Mouse (Mus musculus) ES-E14 (cell line): ENCODE measurements around the gene Tox4. TPM values are rescaled to one million over a fixed set of nuclear protein-coding genes. Genes with fewer than 3 reads are reported as not detected.

Source experiments
- DNase-seq: peaks from one replicate; pipeline ENCODE4 v3.0.0-alpha.2; 2013; ENCODE audit warnings: low read depth, low spot score
- H3K27ac ChIP-seq: 2 replicates; pipeline ENCODE4 v1.5.1; 2012; ENCODE audit warnings: low read depth, mild to moderate bottlenecking, low read length, moderate library complexity, mixed read lengths; ENCODE audit not compliant: poor library complexity, insufficient read depth, severe bottlenecking
- H3K36me3 ChIP-seq: 2 replicates; pipeline ENCODE4 v1.6.1; 2012; ENCODE audit warnings: mild to moderate bottlenecking, low read length, moderate library complexity, mixed read lengths; ENCODE audit not compliant: control insufficient read depth, poor library complexity, insufficient read depth, severe bottlenecking
- H3K4me1 ChIP-seq, 2 experiments: fragments of 150-350 bp in 1 of 2; sonication (generic) in 1 of 2; 2 replicates each; pipeline ENCODE4 v1.6.1; 2012; ENCODE audit warnings: low read length in 2 of 2, mild to moderate bottlenecking in 1 of 2, mixed read lengths in 1 of 2; ENCODE audit not compliant: control insufficient read depth in 2 of 2, insufficient read depth in 2 of 2, poor library complexity in 1 of 2
- H3K4me3 ChIP-seq, 2 experiments: fragments of 150-350 bp in 1 of 2; sonication (generic) in 1 of 2; 2 replicates each; pipeline ENCODE4 v1.5.1; 2012; ENCODE audit warnings: low read length in 2 of 2, low read depth in 1 of 2, mild to moderate bottlenecking in 1 of 2, mixed read lengths in 1 of 2; ENCODE audit not compliant: insufficient read depth in 1 of 2, poor library complexity in 1 of 2, severe bottlenecking in 1 of 2
- H3K9ac ChIP-seq: 2 replicates; pipeline ENCODE4 v1.6.1; 2012; ENCODE audit warnings: low read depth, mild to moderate bottlenecking, low read length, mixed read lengths; ENCODE audit not compliant: poor library complexity, insufficient read depth, severe bottlenecking
- H3K9me3 ChIP-seq: fragments of 150-350 bp; sonication (generic); 2 replicates; pipeline ENCODE4 v1.6.1; 2012; ENCODE audit warnings: low read depth, mild to moderate bottlenecking, low read length; ENCODE audit not compliant: control insufficient read depth, insufficient read depth
- CHD2 ChIP-seq: IDR thresholded peaks from 2 replicates; pipeline ENCODE4 v1.6.1; 2014; ENCODE audit warnings: mild to moderate bottlenecking, low read depth, low read length, inconsistent platforms
- HCFC1 ChIP-seq: IDR thresholded peaks from 2 replicates; pipeline ENCODE4 v1.6.1; 2012; ENCODE audit warnings: low read length, inconsistent platforms, borderline replicate concordance; ENCODE audit not compliant: insufficient read depth
- MAFK ChIP-seq: IDR thresholded peaks from 2 replicates; pipeline ENCODE4 v1.6.1; 2014; ENCODE audit warnings: mild to moderate bottlenecking, low read depth, low read length, inconsistent platforms; ENCODE audit not compliant: insufficient read depth
- ZC3H11A ChIP-seq: IDR thresholded peaks from 2 replicates; pipeline ENCODE4 v1.6.1; 2012; ENCODE audit warnings: low read depth, mild to moderate bottlenecking, inconsistent platforms, low read length, borderline replicate concordance
- ZNF384 ChIP-seq: IDR thresholded peaks from 2 replicates; pipeline ENCODE4 v1.6.1; 2012; ENCODE audit warnings: low read depth, low read length, inconsistent platforms
- in situ Hi-C, 2 experiments: fragments of 600-800 bp; cut with MboI; formaldehyde crosslinking; loops; one replicate each; pipeline ENCODE4 v1.15.1; 2025; ENCODE audit warnings: low sequenced_read_pairs in 2 of 2, inconsistent platforms in 1 of 2; ENCODE audit not compliant: unreplicated experiment in 2 of 2
- total RNA-seq: library from RNA; depleted of rRNA; stranded (reverse); fragments of 300-350 nt; gene quantifications from 2 replicates; pipeline ENCODE4 v1.2.3, GENCODE M21; 2012

Tox4 gene
- total RNA-seq, 1 experiment = 21.3 TPM

- peaks cover 2% of the 10 kb centered on the region; the same call in 1 of the 2 replicates for H3K36me3 ChIP-seq
- in situ Hi-C loops = no loop called here
- H3K4me3 ChIP-seq = peak within 1 kb of the TSS; percentile 95 to 96
- no peaks in the 10 kb centered on the region for H3K9me3 ChIP-seq
- peak; percentile 94 for DNase-seq
- TF ChIP-seq CHD2 (no peak), HCFC1 (peak; percentile 67), MAFK (no peak)
- peak within 1 kb of the TSS; percentile 88 for H3K27ac ChIP-seq
- H3K4me1 ChIP-seq = peaks cover 1 to 5% of the 10 kb centered on the region in 2 experiments; a peak in 1 of 4 replicates
- peak within 1 kb of the TSS; percentile 95 for H3K9ac ChIP-seq
These were observed 21.3 kb upstream of the Tox4 start, which contains the start of gene Chd8 for GRCm38 (mm10) chr14:52257484-52258213. Chd8 (minus strand) TSS chr14:52257780.

GRCm38 (mm10) chr14:52272781-52273180 is 6.2 kb upstream of the Tox4 start:
- no peak for DNase-seq
- no peaks in the 10 kb centered on the region for H3K4me1 ChIP-seq
- in situ Hi-C loops = no loop called here
- TF ChIP-seq ZC3H11A = no peak
- no peak for TF ChIP-seq HCFC1
- no peak for TF ChIP-seq ZNF384
- TF ChIP-seq CHD2 = no peak
- no peak for TF ChIP-seq MAFK
- no peak overlapping the region for H3K4me3 ChIP-seq
- H3K9me3 ChIP-seq = no peaks in the 10 kb centered on the region
- no peak overlapping the region for H3K27ac ChIP-seq
- H3K36me3 ChIP-seq = no peaks in the 10 kb centered on the region
- no peak overlapping the region for H3K9ac ChIP-seq

DNA sequence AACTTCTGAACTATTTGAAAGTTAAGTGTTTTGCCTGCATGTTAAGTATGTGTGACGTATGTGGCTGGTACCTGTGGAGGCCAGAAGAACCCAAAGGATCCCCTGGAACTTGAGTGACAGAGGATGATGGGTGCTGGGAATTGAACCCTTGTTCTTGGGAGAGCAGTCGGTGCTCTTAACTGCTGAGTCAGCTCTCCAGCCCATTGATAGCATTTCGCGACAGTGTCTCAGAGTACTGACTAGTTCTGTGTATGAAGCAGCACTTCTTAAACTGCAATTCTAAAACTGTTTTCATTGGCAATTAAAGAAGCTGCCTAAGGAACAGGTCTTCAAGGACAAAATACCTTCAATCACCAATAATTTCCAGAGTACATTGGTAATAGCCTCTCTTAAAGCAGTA is 1.7 kb upstream of the Tox4 start:
- in situ Hi-C loops = no loop called here
- Histone ChIP-seq H3K9me3 (no peaks in the 10 kb centered on the region), H3K36me3 (no peaks in the 10 kb centered on the region), H3K27ac (no peak overlapping the region), H3K9ac (no peak overlapping the region), H3K4me1 (peaks cover 0 to 6% of the 10 kb centered on the region in 2 experiments; a peak in 1 of 4 replicates), H3K4me3 (no peak overlapping the region)
- TF ChIP-seq HCFC1 (no peak), MAFK (peak; percentile 91)
- no peak for DNase-seq

DNA sequence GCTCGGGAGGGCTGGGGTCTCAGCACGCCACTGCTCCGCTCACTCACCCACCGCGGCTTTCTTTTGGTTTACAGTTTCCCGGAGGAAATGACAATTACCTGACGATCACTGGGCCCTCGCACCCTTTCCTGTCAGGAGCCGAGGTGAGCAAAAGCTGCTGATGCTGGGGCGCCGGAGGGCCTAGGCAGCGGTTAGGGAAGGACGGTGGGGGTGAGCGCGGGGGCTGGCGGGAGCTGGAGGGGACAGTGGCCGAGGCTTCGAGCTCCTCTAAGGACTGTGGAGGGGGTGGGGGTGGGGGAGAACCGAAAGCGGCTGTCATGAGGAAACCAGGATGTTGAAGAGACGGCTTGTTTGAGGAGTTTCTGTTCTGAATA is 788 bp downstream of the Tox4 start:
- no peak for DNase-seq
- in situ Hi-C loops = no loop called here
- no peak for TF ChIP-seq HCFC1
- TF ChIP-seq ZC3H11A = no peak
- no peak for TF ChIP-seq MAFK
- no peak for TF ChIP-seq ZNF384
- TF ChIP-seq CHD2 = no peak
- H3K36me3 ChIP-seq = no peaks in the 10 kb centered on the region
- no peaks in the 10 kb centered on the region for H3K9me3 ChIP-seq
- peak overlapping the region; percentile 47 for H3K27ac ChIP-seq
- H3K4me3 ChIP-seq = peak overlapping the region; percentile 90 to 98
- peak overlapping the region; percentile 89 for H3K9ac ChIP-seq
- H3K4me1 ChIP-seq = peaks cover 6 to 11% of the 10 kb centered on the region in 2 experiments; a peak in 3 of 4 replicates

DNA sequence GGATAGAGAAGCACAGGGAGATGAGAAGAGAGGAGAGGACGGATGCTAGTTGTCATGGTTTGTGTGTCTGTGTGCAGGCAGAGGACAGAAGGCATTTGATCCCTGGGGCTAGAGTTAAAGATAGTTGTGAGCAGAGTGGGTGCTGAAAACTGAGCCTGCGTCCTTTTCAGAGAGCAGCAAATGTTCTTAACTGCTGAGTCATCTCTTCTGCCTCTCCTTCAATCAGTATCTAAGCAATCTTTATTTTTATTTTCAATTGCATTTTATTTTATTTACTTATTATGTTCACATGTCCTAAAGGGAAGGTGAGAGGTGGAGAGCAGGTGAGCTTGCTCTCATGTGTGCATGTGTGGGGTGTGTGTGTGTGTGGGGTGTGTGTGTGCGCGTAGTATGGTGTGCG is 4.7 kb downstream of the Tox4 start:
- TF ChIP-seq ZC3H11A (no peak), MAFK (peak; percentile 95), CHD2 (no peak)
- Histone ChIP-seq H3K4me3 (no peak overlapping the region), H3K27ac (peak overlapping the region; percentile 82), H3K4me1 (peaks cover 8 to 9% of the 10 kb centered on the region in 2 experiments; a peak in 3 of 4 replicates), H3K9ac (0 out of 2 replicates have a peak overlapping the region, but pooled peaks have one; percentile 24), H3K36me3 (peaks cover 14% of the 10 kb centered on the region), H3K9me3 (no peaks in the 10 kb centered on the region)
- in situ Hi-C loops = no loop called here
- no peak for DNase-seq
